ENCODE assay signal across 25 mouse cellular contexts in the genomic region with DNA sequence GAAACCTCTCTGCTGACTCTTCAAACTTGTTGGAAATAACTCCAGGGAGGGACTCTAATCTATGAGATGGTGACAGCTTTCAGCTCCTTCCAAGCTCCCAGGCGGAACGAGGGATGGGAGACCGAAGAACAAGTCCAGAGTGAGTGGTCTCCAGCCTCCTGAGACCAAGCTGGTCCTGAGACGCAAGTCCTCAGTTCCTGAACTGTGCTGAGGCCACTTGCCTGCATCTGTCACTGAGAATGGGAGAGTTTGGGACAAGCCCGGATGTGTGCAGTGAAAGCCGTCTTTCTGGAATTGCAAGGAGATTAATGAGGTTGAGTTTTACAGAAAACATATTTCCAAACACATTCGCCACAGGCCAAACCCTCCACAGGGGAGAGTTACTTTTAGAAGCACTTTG.
DNase-seq lines count a peak whose midpoint lies in the region; ATAC-seq and TF ChIP-seq lines count a peak whose summit lies in the region.
"Had no signal": no experiment of that assay in that cellular context is flagged by ENCODE, and none has a peak within 500 bp of the region (broad histone marks: within the 10 kb centered on the region; RNA-seq: fewer than 3 reads in every experiment).

No protein-coding gene starts in this region.

- H3K27ac ChIP-seq in kidney, adult 2 months (ENCODE audit: insufficient read depth, low read depth, low read length) = no peak overlapping the region
- H3K27ac ChIP-seq in lung, postnatal 0 days (ENCODE audit: low read length) = no peak overlapping the region
- H3K27ac ChIP-seq in limb, embryonic 10.5 days = peak overlapping the region; percentile 50; the same call in 1 of the 2 replicates
- peak overlapping the region; percentile 56 for H3K27ac ChIP-seq in stomach, embryonic 16.5 days (ENCODE audit: low read length)
- H3K27ac ChIP-seq: forebrain, embryonic 15.5 days; heart, adult 2 months; heart, embryonic 13.5 days; liver, embryonic 13.5 days; midbrain, embryonic 12.5 days; neural tube, embryonic 13.5 days had no signal

- 70% methylated on average over 7 of the region's 7 CpGs for WGBS in kidney, adult 2 months
- WGBS in lung, postnatal 0 days = 47% methylated on average over 7 of the region's 7 CpGs
- 82% methylated on average over 7 of the region's 7 CpGs for WGBS in limb, embryonic 10.5 days
- 63% methylated on average over 7 of the region's 7 CpGs for WGBS in stomach, embryonic 16.5 days

- H3K9ac ChIP-seq in lung, postnatal 0 days (replicated peaks; ENCODE audit: low read depth) = no peak overlapping the region
- no peak overlapping the region for H3K9ac ChIP-seq in stomach, embryonic 16.5 days (ENCODE audit: low read length)
- H3K9ac ChIP-seq: forebrain, embryonic 15.5 days; heart, embryonic 13.5 days; liver, embryonic 13.5 days; midbrain, embryonic 12.5 days; neural tube, embryonic 13.5 days had no signal

- no peaks in the 10 kb centered on the region for H3K4me1 ChIP-seq in kidney, adult 2 months (ENCODE audit: control insufficient read depth, insufficient read depth, low read length)
- H3K4me1 ChIP-seq in lung, postnatal 0 days (ENCODE audit: insufficient read depth, low read depth, low read length) = no peaks in the 10 kb centered on the region
- peaks cover 27% of the 10 kb centered on the region for H3K4me1 ChIP-seq in limb, embryonic 10.5 days
- H3K4me1 ChIP-seq in stomach, embryonic 16.5 days (ENCODE audit: control insufficient read depth, insufficient read depth, low read length) = no peaks in the 10 kb centered on the region
- H3K4me1 ChIP-seq: forebrain, embryonic 15.5 days; heart, embryonic 13.5 days; liver, embryonic 13.5 days; midbrain, embryonic 12.5 days; neural tube, embryonic 13.5 days had no signal

- no peak overlapping the region for H3K4me3 ChIP-seq in kidney, adult 2 months (ENCODE audit: insufficient read depth, low read depth, low read length)
- H3K4me3 ChIP-seq in lung, postnatal 0 days (ENCODE audit: low read depth, low read length) = no peak overlapping the region
- H3K4me3 ChIP-seq in limb, embryonic 10.5 days = no peak overlapping the region
- no peak overlapping the region for H3K4me3 ChIP-seq in stomach, embryonic 16.5 days (replicated peaks; ENCODE audit: low read length)
- H3K4me3 ChIP-seq: forebrain, embryonic 15.5 days; heart, adult 2 months; heart, embryonic 13.5 days; liver, embryonic 13.5 days; midbrain, embryonic 12.5 days; neural tube, embryonic 13.5 days had no signal

- H3K27me3 ChIP-seq in kidney, adult 2 months (replicated peaks; ENCODE audit: control insufficient read depth, insufficient read depth, low read length) = no peaks in the 10 kb centered on the region
- no peaks in the 10 kb centered on the region for H3K27me3 ChIP-seq in lung, postnatal 0 days (replicated peaks; ENCODE audit: insufficient read depth, low read length)
- no peaks in the 10 kb centered on the region for H3K27me3 ChIP-seq in limb, embryonic 10.5 days (ENCODE audit: low read depth, poor library complexity, severe bottlenecking)
- H3K27me3 ChIP-seq in stomach, embryonic 16.5 days (ENCODE audit: control insufficient read depth, insufficient read depth, low read length) = no peaks in the 10 kb centered on the region
- H3K27me3 ChIP-seq: forebrain, embryonic 15.5 days; liver, embryonic 13.5 days; midbrain, embryonic 12.5 days; neural tube, embryonic 13.5 days had no signal

- no peak for TF ChIP-seq EP300 in lung, postnatal 0 days (IDR thresholded peaks at IDR 0.05)

- no peak for TF ChIP-seq CTCF in kidney, adult 2 months (conservative IDR thresholded peaks at IDR 0.05; ENCODE audit: insufficient read depth, insufficient read length, low read depth, low read length)
- no peak for TF ChIP-seq CTCF in lung, postnatal 0 days (IDR thresholded peaks at IDR 0.05)

- no peak for TF ChIP-seq POLR2A in kidney, adult 2 months (IDR thresholded peaks at IDR 0.05; ENCODE audit: low read depth, low read length)

- ATAC-seq in lung, postnatal 0 days = no peak
- no peak for ATAC-seq in stomach, embryonic 16.5 days (ENCODE audit: insufficient read depth, low FRiP score)
- ATAC-seq: CD4-positive, CD25-positive, alpha-beta regulatory T cell, adult 4 months; forebrain, embryonic 15.5 days; hindbrain, embryonic 16.5 days had no signal

- no peak overlapping the region for H3K4me2 ChIP-seq in lung, postnatal 0 days (replicated peaks; ENCODE audit: low read depth, low read length)
- no peak overlapping the region for H3K4me2 ChIP-seq in stomach, embryonic 16.5 days (ENCODE audit: low read depth, low read length)
- H3K4me2 ChIP-seq: forebrain, embryonic 15.5 days; heart, embryonic 13.5 days; liver, embryonic 13.5 days; midbrain, embryonic 12.5 days; neural tube, embryonic 13.5 days had no signal

- no peaks in the 10 kb centered on the region for H3K36me3 ChIP-seq in kidney, adult 2 months (ENCODE audit: control insufficient read depth, insufficient read depth, low read length)
- no peaks in the 10 kb centered on the region for H3K36me3 ChIP-seq in lung, postnatal 0 days (ENCODE audit: insufficient read depth, low read length)
- H3K36me3 ChIP-seq in limb, embryonic 10.5 days = no peaks in the 10 kb centered on the region
- no peaks in the 10 kb centered on the region for H3K36me3 ChIP-seq in stomach, embryonic 16.5 days (ENCODE audit: control insufficient read depth, insufficient read depth, low read length)
- H3K36me3 ChIP-seq: forebrain, embryonic 15.5 days; heart, embryonic 13.5 days; liver, embryonic 13.5 days; midbrain, embryonic 12.5 days; neural tube, embryonic 13.5 days had no signal

- peak; percentile 10 for DNase-seq in kidney, adult 2 months
- DNase-seq in kidney, adult 11 months = no peak
- DNase-seq in lung, postnatal 0 days (ENCODE audit: low spot score) = peak; percentile 15
- DNase-seq in lung, postnatal 36 days = no peak
- no peak for DNase-seq in limb, embryonic 10.5 days (ENCODE audit: low spot score)
- no peak for DNase-seq in right cerebral cortex, postnatal 14 days
- DNase-seq in ovary, adult 18-20 months (ENCODE audit: low spot score) = no peak
- DNase-seq: adrenal gland, postnatal 14 days; cerebellum, adult 18-20 months; cerebellum, postnatal 10 days; gastrocnemius, postnatal 25 days; heart, adult 2 months; heart, postnatal 14 days; layer of hippocampus, postnatal 36 days; liver, embryonic 13.5 days; lung, adult 18-20 months; lung, postnatal 14 days; right cerebral cortex, postnatal 4 days had no signal

- no peaks in the 10 kb centered on the region for H3K9me3 ChIP-seq in lung, postnatal 0 days (ENCODE audit: low read length)
- H3K9me3 ChIP-seq in limb, embryonic 10.5 days (replicated peaks) = no peaks in the 10 kb centered on the region
- H3K9me3 ChIP-seq in stomach, embryonic 16.5 days (replicated peaks; ENCODE audit: control insufficient read depth, low read length) = no peaks in the 10 kb centered on the region
- H3K9me3 ChIP-seq: forebrain, embryonic 15.5 days; liver, embryonic 13.5 days; neural tube, embryonic 13.5 days had no signal

Comparison
In these comparisons a context has a peak if more than half of its experiments do, and no peak if none do; other contexts are left out.
1. DNase-seq: peak in kidney, adult 2 months (single experiment) and lung, postnatal 0 days (single experiment); none in kidney, adult 11 months (single experiment), lung, postnatal 36 days (single experiment), limb, embryonic 10.5 days (single experiment), right cerebral cortex, postnatal 14 days (single experiment) and ovary, adult 18-20 months (single experiment).
2. H3K27ac ChIP-seq: peak in limb, embryonic 10.5 days (single experiment) and stomach, embryonic 16.5 days (single experiment); none in kidney, adult 2 months (single experiment) and lung, postnatal 0 days (single experiment).